Mouse (Mus musculus): Measurements from ENCODE around the gene Mad2l1bp. TPM values are rescaled to one million over a fixed set of nuclear protein-coding genes. Genes with fewer than 3 reads are reported as not detected.

Gene Mad2l1bp
- polyA plus RNA-seq, 1 experiment from 2014 or later: 32.7 TPM

DNA sequence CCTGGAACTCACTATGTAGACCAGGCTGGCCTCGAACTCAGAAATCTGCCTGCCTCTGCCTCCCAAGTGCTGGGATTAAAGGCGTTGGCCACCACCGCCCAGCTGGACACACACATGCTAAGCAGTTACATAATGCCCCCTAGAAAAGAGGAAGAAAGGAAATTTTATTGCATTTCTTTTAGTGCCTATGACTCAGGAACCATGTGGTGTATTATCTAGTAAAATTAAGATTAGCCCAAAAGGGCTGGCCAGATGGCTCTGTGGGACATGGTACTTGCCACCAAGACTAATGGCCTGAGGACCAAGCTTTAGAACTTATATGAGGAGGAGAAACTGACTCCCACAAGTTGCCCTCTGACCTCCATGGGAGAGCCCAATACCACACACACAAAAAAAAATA, 13.5 kb downstream of the Mad2l1bp start:
- Histone ChIP-seq H3K36me3 (ENCODE audit: control insufficient read depth, insufficient read depth) (no peaks in the 10 kb centered on the region), H3K9me3 (replicated peaks; ENCODE audit: control insufficient read depth, low read length) (no peaks in the 10 kb centered on the region), H3K27me3 (ENCODE audit: control insufficient read depth, insufficient read depth, low read length) (no peaks in the 10 kb centered on the region; the same call in 1 of the 2 replicates), H3K9ac (ENCODE audit: low read length) (no peak overlapping the region), H3K4me2 (ENCODE audit: low read depth, low read length) (no peak overlapping the region), H3K4me3 (ENCODE audit: low read length) (no peak overlapping the region), H3K27ac (ENCODE audit: low read length) (no peak overlapping the region), H3K4me1 (ENCODE audit: control insufficient read depth, insufficient read depth, low read length) (peaks cover 8% of the 10 kb centered on the region; the same call in 1 of the 2 replicates)
- ATAC-seq (replicated peaks; ENCODE audit: extremely low read depth, insufficient read depth, low FRiP score): no peak
- 89% methylated on average over 3 of the region's 3 CpGs for WGBS

DNA sequence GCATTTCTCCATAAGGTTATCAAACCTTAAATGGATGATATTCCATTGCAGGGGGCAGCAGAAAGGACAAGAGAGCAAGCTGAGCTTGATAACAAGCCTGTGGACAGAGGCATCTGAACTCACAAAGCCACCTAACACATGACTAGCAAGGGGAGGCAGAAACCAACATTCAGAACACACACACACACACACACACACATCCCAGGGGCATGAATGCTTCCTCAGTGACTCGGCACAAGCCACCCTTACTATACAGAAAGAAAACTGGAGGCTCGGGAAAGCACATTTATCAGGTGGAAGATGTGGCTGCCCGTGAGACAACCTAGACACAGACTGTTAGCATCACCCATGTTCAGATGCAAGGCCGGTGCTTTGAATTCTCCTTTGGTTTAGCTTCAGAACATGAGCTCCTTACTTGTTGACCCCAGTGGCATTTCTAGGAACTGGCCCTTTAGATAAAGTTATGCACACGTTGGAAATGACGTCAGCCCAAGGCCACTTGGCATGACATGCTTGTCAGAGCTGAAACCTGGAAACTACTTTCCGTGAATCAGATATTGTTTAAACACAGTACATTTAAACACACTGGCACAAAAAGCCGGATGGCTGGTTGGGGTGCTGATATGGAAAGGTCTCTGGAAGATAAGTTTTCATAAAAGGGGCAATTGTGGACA, 14.7 kb downstream of the Mad2l1bp start:
- H3K4me2 ChIP-seq (ENCODE audit: low read depth, low read length): no peak overlapping the region
- 0 out of 2 replicates have a peak, but pooled peaks cover 4% of the 10 kb centered on the region for H3K4me1 ChIP-seq (ENCODE audit: control insufficient read depth, insufficient read depth, low read length)
- no peak overlapping the region for H3K4me3 ChIP-seq (ENCODE audit: low read length)
- H3K27me3 ChIP-seq (ENCODE audit: control insufficient read depth, insufficient read depth, low read length): no peaks in the 10 kb centered on the region; the same call in 1 of the 2 replicates
- 42% methylated on average over 8 of the region's 8 CpGs for WGBS
- ATAC-seq (replicated peaks; ENCODE audit: extremely low read depth, insufficient read depth, low FRiP score): no peak
- H3K36me3 ChIP-seq (ENCODE audit: control insufficient read depth, insufficient read depth): no peaks in the 10 kb centered on the region
- H3K9ac ChIP-seq (ENCODE audit: low read length): no peak overlapping the region
- no peaks in the 10 kb centered on the region for H3K9me3 ChIP-seq (replicated peaks; ENCODE audit: control insufficient read depth, low read length)
- H3K27ac ChIP-seq (ENCODE audit: low read length): no peak overlapping the region

- no peaks in the 10 kb centered on the region for H3K27me3 ChIP-seq (ENCODE audit: control insufficient read depth, insufficient read depth, low read length)
- peaks cover 8% of the 10 kb centered on the region; the same call in 1 of the 2 replicates for H3K36me3 ChIP-seq (ENCODE audit: control insufficient read depth, insufficient read depth)
- peaks cover 7% of the 10 kb centered on the region for H3K4me1 ChIP-seq (ENCODE audit: control insufficient read depth, insufficient read depth, low read length)
- H3K4me3 ChIP-seq (ENCODE audit: low read length): no peak overlapping the region
- H3K9me3 ChIP-seq (replicated peaks; ENCODE audit: control insufficient read depth, low read length): no peaks in the 10 kb centered on the region
- no peak overlapping the region for H3K9ac ChIP-seq (ENCODE audit: low read length)
- no peak overlapping the region for H3K4me2 ChIP-seq (ENCODE audit: low read depth, low read length)
- no peak for ATAC-seq (replicated peaks; ENCODE audit: extremely low read depth, insufficient read depth, low FRiP score)
- 30% methylated on average over 8 of the region's 8 CpGs for WGBS
- no peak overlapping the region for H3K27ac ChIP-seq (ENCODE audit: low read length)
Observed at GRCm38 (mm10) chr17:46132862-46133261, 20.5 kb downstream of the Mad2l1bp start.

- Histone ChIP-seq H3K4me3 (ENCODE audit: low read length) (no peak overlapping the region), H3K9me3 (replicated peaks; ENCODE audit: control insufficient read depth, low read length) (no peaks in the 10 kb centered on the region), H3K9ac (ENCODE audit: low read length) (no peak overlapping the region), H3K27ac (ENCODE audit: low read length) (no peak overlapping the region), H3K36me3 (ENCODE audit: control insufficient read depth, insufficient read depth) (peaks cover 10% of the 10 kb centered on the region), H3K27me3 (ENCODE audit: control insufficient read depth, insufficient read depth, low read length) (no peaks in the 10 kb centered on the region), H3K4me2 (ENCODE audit: low read depth, low read length) (no peak overlapping the region), H3K4me1 (ENCODE audit: control insufficient read depth, insufficient read depth, low read length) (peaks cover 7% of the 10 kb centered on the region)
- 0 out of 2 replicates have a peak, but pooled peaks have one; percentile 10 for ATAC-seq (replicated peaks; ENCODE audit: extremely low read depth, insufficient read depth, low FRiP score)
- 16% methylated on average over 12 of the region's 12 CpGs for WGBS
Observed at GRCm38 (mm10) chr17:46132058-46132718, 21.2 kb downstream of the Mad2l1bp start.

- Histone ChIP-seq H3K27me3 (ENCODE audit: control insufficient read depth, insufficient read depth, low read length) (no peaks in the 10 kb centered on the region), H3K4me3 (ENCODE audit: low read length) (no peak overlapping the region), H3K4me1 (ENCODE audit: control insufficient read depth, insufficient read depth, low read length) (peaks cover 7% of the 10 kb centered on the region), H3K9ac (ENCODE audit: low read length) (no peak overlapping the region), H3K36me3 (ENCODE audit: control insufficient read depth, insufficient read depth) (peaks cover 29% of the 10 kb centered on the region), H3K4me2 (ENCODE audit: low read depth, low read length) (no peak overlapping the region), H3K27ac (ENCODE audit: low read length) (no peak overlapping the region), H3K9me3 (replicated peaks; ENCODE audit: control insufficient read depth, low read length) (no peaks in the 10 kb centered on the region)
- 66% methylated on average over 13 of the region's 13 CpGs for WGBS
- peak; percentile 62 for ATAC-seq (replicated peaks; ENCODE audit: extremely low read depth, insufficient read depth, low FRiP score)
Observed at GRCm38 (mm10) chr17:46129741-46130498, 23.4 kb downstream of the Mad2l1bp start.

GRCm38 (mm10) chr17:46127814-46128493, 25.4 kb downstream of the Mad2l1bp start:
- H3K27me3 ChIP-seq (ENCODE audit: control insufficient read depth, insufficient read depth, low read length): no peaks in the 10 kb centered on the region
- ATAC-seq (replicated peaks; ENCODE audit: extremely low read depth, insufficient read depth, low FRiP score): no peak
- H3K4me3 ChIP-seq (ENCODE audit: low read length): no peak overlapping the region
- H3K36me3 ChIP-seq (ENCODE audit: control insufficient read depth, insufficient read depth): peaks cover 34% of the 10 kb centered on the region
- H3K4me2 ChIP-seq (ENCODE audit: low read depth, low read length): no peak overlapping the region
- H3K9ac ChIP-seq (ENCODE audit: low read length): no peak overlapping the region
- peaks cover 10% of the 10 kb centered on the region for H3K4me1 ChIP-seq (ENCODE audit: control insufficient read depth, insufficient read depth, low read length)
- H3K9me3 ChIP-seq (replicated peaks; ENCODE audit: control insufficient read depth, low read length): no peaks in the 10 kb centered on the region
- WGBS: 69% methylated on average over 6 of the region's 6 CpGs
- H3K27ac ChIP-seq (ENCODE audit: low read length): no peak overlapping the region

GRCm38 (mm10) chr17:46126608-46127007, 26.7 kb downstream of the Mad2l1bp start:
- ATAC-seq (replicated peaks; ENCODE audit: extremely low read depth, insufficient read depth, low FRiP score): no peak
- no peaks in the 10 kb centered on the region for H3K27me3 ChIP-seq (ENCODE audit: control insufficient read depth, insufficient read depth, low read length)
- 72% methylated on average over 6 of the region's 6 CpGs for WGBS
- H3K4me1 ChIP-seq (ENCODE audit: control insufficient read depth, insufficient read depth, low read length): peaks cover 3% of the 10 kb centered on the region
- H3K27ac ChIP-seq (ENCODE audit: low read length): no peak overlapping the region
- no peak overlapping the region for H3K9ac ChIP-seq (ENCODE audit: low read length)
- no peak overlapping the region for H3K4me2 ChIP-seq (ENCODE audit: low read depth, low read length)
- H3K36me3 ChIP-seq (ENCODE audit: control insufficient read depth, insufficient read depth): peaks cover 36% of the 10 kb centered on the region
- H3K4me3 ChIP-seq (ENCODE audit: low read length): no peak overlapping the region
- H3K9me3 ChIP-seq (replicated peaks; ENCODE audit: control insufficient read depth, low read length): no peaks in the 10 kb centered on the region

DNA sequence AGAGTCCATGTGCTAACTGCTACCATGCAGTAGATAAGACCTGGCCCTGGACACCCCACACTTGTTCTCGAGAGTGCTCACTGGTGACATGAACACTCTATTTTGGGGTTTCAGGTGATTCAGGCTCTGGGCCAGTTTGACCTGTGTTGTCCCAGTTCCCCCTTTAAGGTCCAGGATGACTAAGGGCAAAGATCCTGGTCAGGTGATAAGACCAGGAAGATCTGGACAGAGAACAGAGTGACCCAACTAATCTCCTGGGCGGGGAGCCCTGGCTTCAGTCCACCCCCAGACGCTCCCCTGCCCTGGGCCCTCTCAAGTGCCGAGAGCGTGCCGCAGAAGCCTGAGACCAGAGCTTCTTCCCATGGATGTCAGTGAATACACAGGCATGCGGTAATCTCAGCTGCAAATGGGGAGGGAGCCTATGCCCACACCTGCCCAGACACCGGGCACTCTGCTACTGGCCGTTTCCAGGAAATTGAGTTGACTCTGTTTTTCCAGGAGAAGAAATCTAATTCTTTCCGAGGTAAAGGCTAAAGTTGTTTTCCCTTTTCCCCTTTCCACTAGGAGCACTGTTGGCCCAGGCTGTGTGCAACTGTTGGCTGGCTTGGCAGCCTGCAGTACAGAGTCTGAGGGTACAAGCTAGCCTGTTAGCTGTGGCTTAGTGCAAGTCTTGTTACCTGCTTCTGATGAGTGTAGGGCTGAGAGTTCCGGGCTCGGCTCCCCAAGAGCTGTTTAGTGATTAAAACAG, 29.2 kb downstream of the Mad2l1bp start:
- Histone ChIP-seq H3K36me3 (ENCODE audit: control insufficient read depth, insufficient read depth) (peaks cover 39% of the 10 kb centered on the region), H3K4me3 (ENCODE audit: low read length) (no peak overlapping the region), H3K27ac (ENCODE audit: low read length) (peak overlapping the region; percentile 59), H3K27me3 (ENCODE audit: control insufficient read depth, insufficient read depth, low read length) (no peaks in the 10 kb centered on the region), H3K4me2 (ENCODE audit: low read depth, low read length) (no peak overlapping the region), H3K9me3 (replicated peaks; ENCODE audit: control insufficient read depth, low read length) (no peaks in the 10 kb centered on the region), H3K4me1 (ENCODE audit: control insufficient read depth, insufficient read depth, low read length) (peaks cover 3% of the 10 kb centered on the region), H3K9ac (ENCODE audit: low read length) (no peak overlapping the region)
- WGBS: 64% methylated on average over 12 of the region's 12 CpGs
- ATAC-seq (replicated peaks; ENCODE audit: extremely low read depth, insufficient read depth, low FRiP score): peak; percentile 33; the same call in 1 of the 2 replicates

All from heart, embryonic 16.5 days (tissue).